ENCODE assay signal across 8 mouse cellular contexts in genomic region chr13:98925486-98926212, GRCm38 (mm10). TPM values are rescaled to one million over a fixed set of nuclear protein-coding genes. Genes with fewer than 3 reads are reported as not detected.
DNase-seq lines count a peak whose midpoint lies in the region; ATAC-seq lines count a peak whose summit lies in the region.

No protein-coding gene starts in this region.

- H3K9ac ChIP-seq in intestine, embryonic 14.5 days (ENCODE audit: low read length) = peak overlapping the region; percentile 100

- H3K4me3 ChIP-seq in intestine, embryonic 14.5 days (ENCODE audit: low read depth, low read length) = peak overlapping the region; percentile 84
- peak overlapping the region; percentile 99 for H3K4me3 ChIP-seq in midbrain, embryonic 10.5 days

- peak; percentile 47 to 65 for DNase-seq in right cerebral cortex, postnatal 10 days (ENCODE audit: low spot score in 2 of 2)
- DNase-seq in right cerebral cortex, adult 18-20 months = no peak
- DNase-seq in embryo, embryonic 10.5 days (ENCODE audit: low spot score) = peak; percentile 73
- DNase-seq in gastrocnemius, postnatal 14 days = peak; percentile 36
- DNase-seq in intestine, embryonic 14.5 days (ENCODE audit: low spot score) = peak; percentile 86
- peak; percentile 27 for DNase-seq in left cerebral cortex, postnatal 4 days
- no peak for DNase-seq in midbrain, embryonic 10.5 days (ENCODE audit: low spot score)
- peak; percentile 65 for DNase-seq in skeletal muscle tissue, adult 2 months (ENCODE audit: low read depth, low spot score)

- H3K4me2 ChIP-seq in intestine, embryonic 14.5 days (ENCODE audit: low read length) = peak overlapping the region; percentile 93

- no peaks in the 10 kb centered on the region for H3K9me3 ChIP-seq in intestine, embryonic 14.5 days (ENCODE audit: control insufficient read depth, low read length)
- peaks cover 17% of the 10 kb centered on the region for H3K9me3 ChIP-seq in midbrain, embryonic 10.5 days (replicated peaks)

- H3K27me3 ChIP-seq in intestine, embryonic 14.5 days (replicated peaks; ENCODE audit: control insufficient read depth, insufficient read depth, low read length) = no peaks in the 10 kb centered on the region
- no peaks in the 10 kb centered on the region for H3K27me3 ChIP-seq in midbrain, embryonic 10.5 days (ENCODE audit: low read depth, poor library complexity, severe bottlenecking)

- peaks cover 15% of the 10 kb centered on the region; the same call in 1 of the 2 replicates for H3K4me1 ChIP-seq in intestine, embryonic 14.5 days (replicated peaks; ENCODE audit: control insufficient read depth, insufficient read depth, low read length)
- peaks cover 18% of the 10 kb centered on the region for H3K4me1 ChIP-seq in midbrain, embryonic 10.5 days

- no peak; the same call in 1 of the 2 replicates for ATAC-seq in intestine, embryonic 14.5 days (replicated peaks; ENCODE audit: low FRiP score, low TSS enrichment, low read depth)

- WGBS in intestine, embryonic 14.5 days = under 1% methylated on average over 62 of the region's 66 CpGs
- WGBS in midbrain, embryonic 10.5 days = under 1% methylated on average over 66 of the region's 66 CpGs

- intact Hi-C loops in gastrocnemius, postnatal 14 days (cut with DNase I; ENCODE audit: low total_unique reads) = no loop called here
- intact Hi-C loops in left cerebral cortex, postnatal 4 days (cut with DNase I) = loop anchor here (5.0 kb wide), 1 partner anchor 177 kb away; no protein-coding TSS in a partner anchor

- peaks cover 10% of the 10 kb centered on the region; the same call in 1 of the 2 replicates for H3K36me3 ChIP-seq in intestine, embryonic 14.5 days (ENCODE audit: control insufficient read depth, insufficient read depth, low read length)
- peaks cover 38% of the 10 kb centered on the region for H3K36me3 ChIP-seq in midbrain, embryonic 10.5 days

- H3K27ac ChIP-seq in intestine, embryonic 14.5 days (ENCODE audit: low read depth) = peak overlapping the region; percentile 99
- H3K27ac ChIP-seq in midbrain, embryonic 10.5 days (replicated peaks) = peak overlapping the region; percentile 100

RNA-seq across cellular contexts. Expression of gene Tnpo1, which starts 0.5 kb away (rescaled TPM):
- total RNA-seq in gastrocnemius, postnatal 14 days (2021) = 10 to 100 TPM; 46.9 to 47.0 TPM
- 51.1 and 53.1 TPM in 2 replicates for polyA plus RNA-seq in intestine, embryonic 14.5 days (2014; fragmentation: Nextera tagmentation; extraction: Ambion mirVana)
- 100 to 1,000 TPM in 1 of 2 experiments, 10 to 100 TPM in 1; 98.9 to 122 TPM for total RNA-seq in left cerebral cortex, postnatal 4 days (2021)
- 75.1 and 75.7 TPM in 2 replicates for polyA plus RNA-seq in midbrain, embryonic 10.5 days (2016; fragmentation: Nextera tagmentation; extraction: Ambion mirVana)

RNA-seq across cellular contexts. Expression of gene 1700024P04Rik, which starts 58.7 kb away (rescaled TPM):
- not detected for total RNA-seq in gastrocnemius, postnatal 14 days (2021)
- polyA plus RNA-seq in intestine, embryonic 14.5 days (2014; fragmentation: Nextera tagmentation; extraction: Ambion mirVana) = not detected in 2 replicates
- not detected for total RNA-seq in left cerebral cortex, postnatal 4 days (2021)
- polyA plus RNA-seq in midbrain, embryonic 10.5 days (2016; fragmentation: Nextera tagmentation; extraction: Ambion mirVana) = not detected in 2 replicates

Comparison
In these comparisons a context has a peak if more than half of its experiments do, and no peak if none do; other contexts are left out.
1. DNase-seq: peak in right cerebral cortex, postnatal 10 days (2 of 2), embryo, embryonic 10.5 days (single experiment), gastrocnemius, postnatal 14 days (single experiment), intestine, embryonic 14.5 days (single experiment), left cerebral cortex, postnatal 4 days (single experiment) and skeletal muscle tissue, adult 2 months (single experiment); none in right cerebral cortex, adult 18-20 months (single experiment) and midbrain, embryonic 10.5 days (single experiment).